Comparison of ENCODE assay signal across 14 mouse cellular contexts in the genomic region with DNA sequence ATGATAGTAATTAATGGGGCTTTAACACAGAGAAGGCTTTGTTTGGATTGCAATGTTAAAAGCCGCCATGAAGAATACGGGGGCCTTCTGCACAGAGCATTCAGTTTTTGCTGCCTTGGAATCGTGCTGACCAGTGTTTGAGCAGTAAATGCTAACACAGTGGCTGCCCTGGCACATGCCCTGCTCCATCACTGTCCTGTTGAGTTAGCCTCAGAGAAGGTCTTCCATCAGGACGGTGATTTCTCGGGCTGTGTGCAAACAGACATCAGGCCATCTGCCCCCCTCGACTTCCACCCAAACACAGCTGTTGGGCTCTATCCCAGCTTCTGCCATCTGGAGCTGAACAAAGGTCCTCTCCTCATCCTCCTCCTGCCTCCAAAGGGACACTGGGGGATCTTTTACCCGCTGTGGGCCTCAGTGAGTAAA.
DNase-seq lines count a peak whose midpoint lies in the region; ATAC-seq lines count a peak whose summit lies in the region.
"Had no signal": no experiment of that assay in that cellular context is flagged by ENCODE, and none has a peak within 500 bp of the region (broad histone marks: within the 10 kb centered on the region; RNA-seq: fewer than 3 reads in every experiment).

No protein-coding gene starts in this region.

- no peak overlapping the region for H3K4me2 ChIP-seq in intestine, embryonic 14.5 days (ENCODE audit: low read length)
- H3K4me2 ChIP-seq in intestine, embryonic 15.5 days (replicated peaks): no peak overlapping the region
- H3K4me2 ChIP-seq in hindbrain, embryonic 11.5 days (replicated peaks; ENCODE audit: low read depth, low read length): no peak overlapping the region
- no peak overlapping the region for H3K4me2 ChIP-seq in neural tube, embryonic 14.5 days (ENCODE audit: low read depth, low read length)
- no peak overlapping the region for H3K4me2 ChIP-seq in kidney, embryonic 14.5 days (replicated peaks; ENCODE audit: low read depth, low read length)
- H3K4me2 ChIP-seq: heart, embryonic 15.5 days; lung, embryonic 14.5 days had no signal

- 56% methylated on average over 7 of the region's 7 CpGs for whole genome bisulfite sequencing in intestine, embryonic 14.5 days
- 58% methylated on average over 7 of the region's 7 CpGs for WGBS in intestine, embryonic 15.5 days
- WGBS in hindbrain, embryonic 11.5 days: 45% methylated on average over 7 of the region's 7 CpGs
- 16% methylated on average over 7 of the region's 7 CpGs for WGBS in neural tube, embryonic 14.5 days
- WGBS in kidney, embryonic 14.5 days: 58% methylated on average over 7 of the region's 7 CpGs

- no peaks in the 10 kb centered on the region for H3K4me1 ChIP-seq in intestine, embryonic 14.5 days (replicated peaks; ENCODE audit: control insufficient read depth, insufficient read depth, low read length)
- no peaks in the 10 kb centered on the region for H3K4me1 ChIP-seq in intestine, embryonic 15.5 days (replicated peaks)
- H3K4me1 ChIP-seq in hindbrain, embryonic 11.5 days (replicated peaks; ENCODE audit: control insufficient read depth, insufficient read depth, low read length): no peaks in the 10 kb centered on the region
- H3K4me1 ChIP-seq in neural tube, embryonic 14.5 days (ENCODE audit: control insufficient read depth, insufficient read depth, low read length): no peaks in the 10 kb centered on the region
- H3K4me1 ChIP-seq in kidney, embryonic 14.5 days (ENCODE audit: control insufficient read depth, insufficient read depth, low read length): no peaks in the 10 kb centered on the region
- H3K4me1 ChIP-seq: heart, embryonic 15.5 days; megakaryocyte, embryonic 14.5 days had no signal

- H3K9ac ChIP-seq in intestine, embryonic 14.5 days (ENCODE audit: low read length): no peak overlapping the region
- no peak overlapping the region for H3K9ac ChIP-seq in intestine, embryonic 15.5 days
- no peak overlapping the region for H3K9ac ChIP-seq in hindbrain, embryonic 11.5 days (ENCODE audit: low read depth, low read length)
- no peak overlapping the region for H3K9ac ChIP-seq in neural tube, embryonic 14.5 days (replicated peaks; ENCODE audit: low read depth, low read length)
- no peak overlapping the region for H3K9ac ChIP-seq in kidney, embryonic 14.5 days (ENCODE audit: low read depth, low read length)
- H3K9ac ChIP-seq: heart, embryonic 15.5 days; lung, embryonic 14.5 days had no signal

- no peak overlapping the region for H3K27ac ChIP-seq in intestine, embryonic 14.5 days (ENCODE audit: low read depth)
- H3K27ac ChIP-seq in intestine, embryonic 15.5 days: no peak overlapping the region
- H3K27ac ChIP-seq in hindbrain, embryonic 11.5 days (ENCODE audit: low read depth, low read length): no peak overlapping the region
- no peak overlapping the region for H3K27ac ChIP-seq in neural tube, embryonic 14.5 days (ENCODE audit: low read depth, low read length)
- no peak overlapping the region for H3K27ac ChIP-seq in kidney, embryonic 14.5 days (ENCODE audit: low read depth, low read length)
- H3K27ac ChIP-seq: gastrocnemius, adult 2 months; heart, embryonic 15.5 days had no signal

- H3K9me3 ChIP-seq in intestine, embryonic 14.5 days (ENCODE audit: control insufficient read depth, low read length): no peaks in the 10 kb centered on the region
- H3K9me3 ChIP-seq in intestine, embryonic 15.5 days: no peaks in the 10 kb centered on the region
- H3K9me3 ChIP-seq in hindbrain, embryonic 11.5 days (ENCODE audit: control insufficient read depth, low read length): no peaks in the 10 kb centered on the region
- no peaks in the 10 kb centered on the region for H3K9me3 ChIP-seq in neural tube, embryonic 14.5 days (ENCODE audit: control insufficient read depth, low read length)
- no peaks in the 10 kb centered on the region for H3K9me3 ChIP-seq in kidney, embryonic 14.5 days (ENCODE audit: control insufficient read depth, low read length)
- H3K9me3 ChIP-seq: heart, embryonic 15.5 days; megakaryocyte, embryonic 14.5 days had no signal

- peak; percentile 51 for DNase-seq in intestine, embryonic 14.5 days (ENCODE audit: low spot score)
- peak; percentile 14 for DNase-seq in embryo, embryonic 9.5 days (ENCODE audit: extremely low spot score)
- peak; percentile 29 for DNase-seq in hindbrain, embryonic 11.5 days (ENCODE audit: low spot score)
- DNase-seq in gastrocnemius, adult 8-10 months (ENCODE audit: low spot score in 2 of 2): no peak
- DNase-seq: cerebellum, adult 9-10 months; gastrocnemius, adult 2 months; kidney, adult 9 months; lung, embryonic 14.5 days had no signal

- ATAC-seq in intestine, embryonic 14.5 days (replicated peaks; ENCODE audit: low FRiP score, low TSS enrichment, low read depth): no peak
- ATAC-seq in intestine, embryonic 15.5 days: no peak
- ATAC-seq in hindbrain, embryonic 11.5 days (ENCODE audit: low FRiP score): peak; percentile 78
- peak; percentile 54 for ATAC-seq in neural tube, embryonic 14.5 days (ENCODE audit: low read depth)
- ATAC-seq in erythroid progenitor cell, adult 5-6 weeks (replicated peaks; ENCODE audit: low FRiP score, poor library complexity, severe bottlenecking): no peak
- no peak for ATAC-seq in kidney, embryonic 14.5 days (ENCODE audit: low FRiP score, low TSS enrichment)

- no peak overlapping the region for H3K4me3 ChIP-seq in intestine, embryonic 14.5 days (ENCODE audit: low read depth, low read length)
- no peak overlapping the region for H3K4me3 ChIP-seq in intestine, embryonic 15.5 days (replicated peaks)
- no peak overlapping the region for H3K4me3 ChIP-seq in hindbrain, embryonic 11.5 days (ENCODE audit: low read depth, low read length)
- H3K4me3 ChIP-seq in neural tube, embryonic 14.5 days (ENCODE audit: low read depth, low read length): no peak overlapping the region
- no peak overlapping the region for H3K4me3 ChIP-seq in kidney, embryonic 14.5 days (ENCODE audit: low read length)
- H3K4me3 ChIP-seq: gastrocnemius, adult 2 months; heart, embryonic 15.5 days; megakaryocyte, embryonic 14.5 days had no signal

- H3K27me3 ChIP-seq in intestine, embryonic 14.5 days (replicated peaks; ENCODE audit: control insufficient read depth, insufficient read depth, low read length): no peaks in the 10 kb centered on the region
- H3K27me3 ChIP-seq in intestine, embryonic 15.5 days (replicated peaks): no peaks in the 10 kb centered on the region
- H3K27me3 ChIP-seq in hindbrain, embryonic 11.5 days (ENCODE audit: control insufficient read depth, insufficient read depth, low read length): no peaks in the 10 kb centered on the region
- no peaks in the 10 kb centered on the region for H3K27me3 ChIP-seq in neural tube, embryonic 14.5 days (ENCODE audit: control insufficient read depth, insufficient read depth, low read length)
- no peaks in the 10 kb centered on the region for H3K27me3 ChIP-seq in kidney, embryonic 14.5 days (ENCODE audit: control insufficient read depth, insufficient read depth, low read length)
- H3K27me3 ChIP-seq: heart, embryonic 15.5 days; megakaryocyte, embryonic 14.5 days had no signal

- H3K36me3 ChIP-seq in intestine, embryonic 14.5 days (ENCODE audit: control insufficient read depth, insufficient read depth, low read length): no peaks in the 10 kb centered on the region
- H3K36me3 ChIP-seq in intestine, embryonic 15.5 days: no peaks in the 10 kb centered on the region
- H3K36me3 ChIP-seq in hindbrain, embryonic 11.5 days (ENCODE audit: control insufficient read depth, insufficient read depth, low read length): no peaks in the 10 kb centered on the region
- no peaks in the 10 kb centered on the region for H3K36me3 ChIP-seq in neural tube, embryonic 14.5 days (ENCODE audit: control insufficient read depth, insufficient read depth, low read length)
- H3K36me3 ChIP-seq in kidney, embryonic 14.5 days (ENCODE audit: control insufficient read depth, insufficient read depth, low read length): no peaks in the 10 kb centered on the region
- H3K36me3 ChIP-seq: heart, embryonic 15.5 days had no signal

Comparison
In these comparisons a context has a peak if more than half of its experiments do, and no peak if none do; other contexts are left out.
1. ATAC-seq: peak in hindbrain, embryonic 11.5 days (single experiment) and neural tube, embryonic 14.5 days (single experiment); none in intestine, embryonic 14.5 days (single experiment), intestine, embryonic 15.5 days (single experiment), erythroid progenitor cell, adult 5-6 weeks (single experiment) and kidney, embryonic 14.5 days (single experiment).
2. DNase-seq: peak in intestine, embryonic 14.5 days (single experiment), embryo, embryonic 9.5 days (single experiment) and hindbrain, embryonic 11.5 days (single experiment); none in gastrocnemius, adult 8-10 months (0 of 2).